Comparison of ENCODE assay signal across 10 mouse cellular contexts in genomic region chr15:52484276-52484675, GRCm38 (mm10).
"Had no signal": no experiment of that assay in that cellular context is flagged by ENCODE, and none has a peak within 500 bp of the region (broad histone marks: within the 10 kb centered on the region; RNA-seq: fewer than 3 reads in every experiment).

No protein-coding gene starts in this region.

- DNase-seq: liver; liver, embryonic 13.5 days; liver, postnatal 0 days; lung, adult 18-20 months; lung, adult 2 months; lung, postnatal 10 days; lung, postnatal 14 days; lung, postnatal 36 days; lung, postnatal 4 days; midbrain, embryonic 14.5 days had no signal
